Mouse (Mus musculus): ENCODE results near the gene Nalcn. TPM values are rescaled to one million over a fixed set of nuclear protein-coding genes. Genes with fewer than 3 reads are reported as not detected.
A peak's percentile ranks its signal among the peaks of the same experiment; 100 is the strongest.
"Not testable (repeated sequence)": the region's sequence is repeated elsewhere in the genome, so short reads cannot be mapped to it uniquely, and the experiment has no call there.

Nalcn gene
- 0.27 and 0.32 TPM in 2 replicates for polyA plus RNA-seq (2015; fragmentation: Nextera tagmentation; extraction: Ambion mirVana)

DNA sequence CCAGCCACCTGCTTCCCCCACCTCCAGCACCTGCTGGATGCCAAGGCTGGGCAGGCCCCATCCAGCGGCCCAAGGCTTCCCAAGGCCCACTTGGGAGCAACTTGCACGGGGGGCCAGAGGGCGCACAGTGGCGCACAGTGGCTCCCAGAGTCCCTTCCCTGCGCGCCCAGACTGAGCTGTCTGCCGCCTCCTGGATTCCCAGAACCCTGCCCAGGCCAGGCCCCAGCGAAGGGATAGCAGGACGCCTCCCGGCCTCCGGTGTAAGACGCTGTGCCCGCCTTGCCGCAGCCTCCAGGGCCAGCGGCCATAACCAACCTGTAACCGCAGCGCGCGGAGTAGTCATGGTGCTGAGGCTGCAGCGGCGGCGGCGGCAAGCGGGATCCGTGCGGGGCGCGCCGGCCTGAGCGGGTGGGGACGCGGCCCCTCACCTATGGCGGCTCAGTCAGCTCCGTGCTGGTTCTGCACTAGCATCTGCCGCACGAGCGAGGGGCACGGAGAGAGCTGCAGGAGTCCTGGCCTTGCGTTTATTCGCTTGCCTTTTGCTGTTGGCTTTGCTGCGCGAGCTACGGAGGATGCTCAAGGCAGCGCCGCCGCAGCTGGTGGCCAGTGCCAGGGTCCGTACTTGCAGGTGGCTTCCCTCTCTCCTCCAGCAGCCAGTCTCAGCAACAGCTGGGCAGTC is at the start of gene Nalcn:
TSS of gene Nalcn (minus strand) at position 644 of the 679 bp plus-strand sequence.
- peak within 1 kb of the TSS; percentile 47 for H3K4me3 ChIP-seq (replicated peaks)
- peaks cover 19% of the 10 kb centered on the region for H3K27me3 ChIP-seq
- peaks cover 6% of the 10 kb centered on the region; the same call in 1 of the 2 replicates for H3K4me1 ChIP-seq
- peak within 1 kb of the TSS; percentile 87 for H3K4me2 ChIP-seq
- H3K36me3 ChIP-seq = no peaks in the 10 kb centered on the region
- H3K9me3 ChIP-seq (replicated peaks) = no peaks in the 10 kb centered on the region
- peak within 1 kb of the TSS; percentile 29; the same call in 1 of the 2 replicates for H3K9ac ChIP-seq
- peak; percentile 89 for ATAC-seq (replicated peaks; ENCODE audit: low FRiP score)
- 2% methylated on average over 47 of the region's 47 CpGs for WGBS
- H3K27ac ChIP-seq = no peak within 1 kb of the TSS

DNA sequence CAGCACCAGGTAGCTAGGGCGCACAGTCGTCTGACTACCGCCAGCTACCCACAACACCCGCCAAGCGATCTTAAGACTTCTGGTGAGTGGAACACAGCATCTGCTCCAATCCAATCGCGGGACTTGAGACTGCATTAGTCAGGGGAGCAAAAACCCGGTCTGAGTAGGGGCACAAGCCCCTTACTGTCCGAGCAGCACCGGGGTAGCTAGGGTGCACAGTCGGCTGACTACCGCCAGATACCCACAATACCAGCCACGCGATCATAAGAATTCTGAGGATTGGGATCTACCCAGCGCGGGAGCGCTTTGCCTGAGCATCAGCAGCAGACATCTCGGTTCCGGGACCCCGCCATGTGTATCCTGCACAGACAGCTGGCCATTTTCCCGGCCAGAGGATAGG is 44.1 kb upstream of the Nalcn start:
- not testable (repeated sequence) for H3K9me3 ChIP-seq (replicated peaks); H3K4me1 ChIP-seq; H3K9ac ChIP-seq; ATAC-seq (replicated peaks; ENCODE audit: low FRiP score); H3K27me3 ChIP-seq; H3K4me2 ChIP-seq; H3K4me3 ChIP-seq (replicated peaks); H3K36me3 ChIP-seq; H3K27ac ChIP-seq
- WGBS = 83% methylated on average over 21 of the region's 21 CpGs

DNA sequence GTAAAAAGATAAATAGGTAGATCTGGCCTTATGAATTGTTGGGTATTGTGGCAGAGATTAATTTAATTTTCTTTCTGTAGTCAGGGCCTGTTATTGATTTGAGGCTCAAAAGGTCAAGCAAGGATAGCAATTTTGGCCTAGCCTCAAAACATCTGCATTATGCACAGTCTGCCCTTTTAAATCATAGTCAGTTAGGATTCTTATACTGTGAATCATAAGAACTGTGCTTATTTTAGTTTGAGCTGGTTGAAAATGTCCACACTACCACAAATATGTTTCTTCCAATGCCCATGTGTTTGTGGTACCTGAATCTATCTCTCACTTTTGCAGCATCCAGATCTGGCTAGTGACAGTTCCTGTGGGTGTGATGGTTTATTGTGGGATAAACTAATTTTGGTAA is 37.5 kb upstream of the Nalcn start:
- Histone ChIP-seq H3K9ac (no peak overlapping the region), H3K9me3 (replicated peaks) (no peaks in the 10 kb centered on the region), H3K36me3 (no peaks in the 10 kb centered on the region), H3K4me3 (replicated peaks) (no peak overlapping the region), H3K4me1 (peaks cover 4% of the 10 kb centered on the region; the same call in 1 of the 2 replicates), H3K27ac (no peak overlapping the region), H3K27me3 (no peaks in the 10 kb centered on the region), H3K4me2 (no peak overlapping the region)
- no peak for ATAC-seq (replicated peaks; ENCODE audit: low FRiP score)

DNA sequence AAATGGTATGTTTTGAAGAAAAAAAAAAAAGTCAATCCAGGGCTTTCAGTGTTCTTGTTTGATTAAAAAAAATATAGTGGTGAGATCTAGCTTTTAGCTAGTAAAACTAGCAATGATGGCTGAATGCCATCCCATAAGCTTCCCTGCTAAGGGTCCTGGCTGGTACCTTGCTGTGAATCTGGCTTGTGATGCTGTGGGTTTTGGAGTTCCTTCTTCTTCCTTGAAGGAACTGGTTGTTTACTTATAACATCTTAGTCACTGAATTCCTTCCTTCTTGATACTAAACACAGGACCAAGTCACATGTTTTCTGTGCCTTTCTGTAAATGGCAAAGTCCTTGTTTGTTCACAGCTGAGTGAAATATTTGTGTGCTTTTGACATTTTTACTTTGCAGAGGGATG is 36.3 kb upstream of the Nalcn start:
- H3K9ac ChIP-seq = no peak overlapping the region
- H3K27me3 ChIP-seq = no peaks in the 10 kb centered on the region
- no peak overlapping the region for H3K4me3 ChIP-seq (replicated peaks)
- no peaks in the 10 kb centered on the region for H3K9me3 ChIP-seq (replicated peaks)
- peaks cover 4% of the 10 kb centered on the region; the same call in 1 of the 2 replicates for H3K4me1 ChIP-seq
- no peaks in the 10 kb centered on the region for H3K36me3 ChIP-seq
- H3K27ac ChIP-seq = no peak overlapping the region
- ATAC-seq (replicated peaks; ENCODE audit: low FRiP score) = no peak
- H3K4me2 ChIP-seq = no peak overlapping the region

DNA sequence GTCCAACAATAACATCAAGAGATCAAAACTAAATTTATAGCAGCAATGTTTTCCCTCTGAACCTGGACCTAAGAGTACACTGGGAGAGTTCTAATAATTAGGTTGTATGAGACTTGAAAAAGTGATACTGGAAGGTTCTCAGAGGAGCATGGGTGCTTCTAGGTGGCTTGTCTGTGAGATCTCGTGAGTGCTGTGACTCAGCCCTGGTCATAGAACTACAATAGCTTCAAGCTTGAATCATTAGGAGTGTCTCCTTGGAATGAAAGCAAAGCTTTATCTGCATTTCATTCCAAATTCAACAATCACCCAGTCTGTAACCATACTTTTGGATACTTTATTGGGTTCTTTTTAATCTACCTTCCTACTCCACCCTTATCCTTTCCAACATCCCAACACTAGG is 35.4 kb upstream of the Nalcn start:
- WGBS = 57% methylated on average over 1 of the region's 1 CpGs
- no peak overlapping the region for H3K4me3 ChIP-seq (replicated peaks)
- no peaks in the 10 kb centered on the region for H3K9me3 ChIP-seq (replicated peaks)
- no peak for ATAC-seq (replicated peaks; ENCODE audit: low FRiP score)
- no peak overlapping the region for H3K4me2 ChIP-seq
- no peaks in the 10 kb centered on the region for H3K27me3 ChIP-seq
- H3K36me3 ChIP-seq = no peaks in the 10 kb centered on the region
- no peak overlapping the region for H3K27ac ChIP-seq
- H3K4me1 ChIP-seq = peaks cover 4% of the 10 kb centered on the region; the same call in 1 of the 2 replicates
- no peak overlapping the region for H3K9ac ChIP-seq

DNA sequence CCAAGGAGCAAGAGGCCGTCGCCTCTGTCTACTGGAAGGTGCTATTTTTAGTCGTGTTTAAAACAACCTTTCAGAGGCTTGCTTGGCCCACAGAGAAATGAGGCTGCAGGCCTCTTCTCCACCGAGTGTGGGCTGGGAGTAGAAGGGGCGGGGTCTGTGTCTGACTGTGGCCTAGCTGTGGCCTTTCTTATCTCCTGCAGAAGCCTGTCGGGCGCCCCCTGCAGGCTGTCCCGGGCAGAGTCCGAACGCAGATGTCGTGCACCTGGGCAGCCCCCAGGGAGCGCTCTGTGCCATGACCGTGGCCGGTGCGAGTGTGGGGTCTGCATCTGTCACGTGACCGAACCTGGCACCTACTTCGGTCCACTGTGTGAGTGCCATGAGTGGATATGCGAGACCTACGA is 34.1 kb upstream of the Nalcn start:
- H3K9me3 ChIP-seq (replicated peaks) = no peaks in the 10 kb centered on the region
- H3K4me3 ChIP-seq (replicated peaks) = no peak overlapping the region
- peak; percentile 89 for ATAC-seq (replicated peaks; ENCODE audit: low FRiP score)
- no peaks in the 10 kb centered on the region for H3K36me3 ChIP-seq
- peaks cover 4% of the 10 kb centered on the region; the same call in 1 of the 2 replicates for H3K4me1 ChIP-seq
- WGBS = 23% methylated on average over 20 of the region's 20 CpGs
- H3K27me3 ChIP-seq = no peaks in the 10 kb centered on the region
- peak overlapping the region; percentile 27 for H3K4me2 ChIP-seq
- H3K27ac ChIP-seq = no peak overlapping the region
- H3K9ac ChIP-seq = no peak overlapping the region

DNA sequence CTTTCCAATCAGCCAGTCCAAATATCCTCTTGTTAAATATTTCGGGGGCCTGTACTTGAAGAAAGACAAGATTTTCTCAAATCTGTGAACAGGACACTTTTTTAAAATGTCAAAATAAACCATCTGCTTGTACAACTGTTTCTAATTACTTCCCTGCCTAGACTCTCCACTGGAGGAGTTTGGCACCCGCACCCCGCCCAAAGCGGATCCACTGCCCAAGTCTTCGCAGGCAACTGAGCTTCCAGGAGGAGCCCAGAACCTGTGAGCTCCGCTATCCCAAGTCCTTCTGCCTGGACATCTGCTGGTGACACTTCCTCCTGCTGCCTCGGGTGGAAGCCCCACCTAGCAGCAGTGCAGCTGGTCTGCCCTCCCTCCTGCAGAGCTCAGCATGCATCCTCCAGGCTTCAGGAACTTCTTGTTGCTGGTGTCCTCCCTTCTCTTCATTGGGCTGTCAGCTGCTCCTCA is 33.0 kb upstream of the Nalcn start, which contains the start of gene Itgbl1:
TSS of gene Itgbl1 (plus strand) at position 51 of the 465 bp plus-strand sequence.
- no peaks in the 10 kb centered on the region for H3K9me3 ChIP-seq (replicated peaks)
- no peak within 1 kb of the TSS for H3K9ac ChIP-seq
- WGBS = 37% methylated on average over 7 of the region's 7 CpGs
- H3K4me3 ChIP-seq (replicated peaks) = no peak within 1 kb of the TSS
- no peak for ATAC-seq (replicated peaks; ENCODE audit: low FRiP score)
- H3K27me3 ChIP-seq = no peaks in the 10 kb centered on the region
- H3K4me2 ChIP-seq = no peak within 1 kb of the TSS
- H3K4me1 ChIP-seq = peaks cover 4% of the 10 kb centered on the region; the same call in 1 of the 2 replicates
- H3K36me3 ChIP-seq = no peaks in the 10 kb centered on the region
- H3K27ac ChIP-seq = no peak within 1 kb of the TSS

DNA sequence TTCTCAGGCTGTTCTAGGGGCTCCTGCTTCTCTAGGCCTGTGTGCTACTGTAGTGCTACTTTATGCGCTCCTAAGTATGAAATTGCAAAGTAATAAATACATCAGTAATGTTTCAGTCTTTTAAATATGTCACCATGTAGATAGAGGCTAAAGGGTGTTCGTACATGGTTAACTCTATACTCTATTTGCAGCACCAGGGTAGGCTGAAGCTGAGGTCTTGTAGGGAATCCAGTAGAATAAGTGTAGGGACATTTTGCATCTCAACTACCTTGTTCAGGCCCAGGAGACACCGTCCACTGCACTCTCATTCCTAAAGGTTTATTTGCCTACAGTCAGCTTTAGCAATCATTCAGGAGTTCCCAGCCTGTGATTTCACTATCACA is 227 bp upstream of the Nalcn start:
- WGBS = 62% methylated on average over 3 of the region's 3 CpGs
- Histone ChIP-seq H3K4me3 (replicated peaks) (peak overlapping the region; percentile 47), H3K27ac (no peak overlapping the region), H3K27me3 (peaks cover 19% of the 10 kb centered on the region), H3K4me2 (peak overlapping the region; percentile 87), H3K9ac (0 out of 2 replicates have a peak overlapping the region, but pooled peaks have one; percentile 29), H3K36me3 (no peaks in the 10 kb centered on the region), H3K9me3 (replicated peaks) (no peaks in the 10 kb centered on the region), H3K4me1 (peaks cover 6% of the 10 kb centered on the region; the same call in 1 of the 2 replicates)
- no peak for ATAC-seq (replicated peaks; ENCODE audit: low FRiP score)

DNA sequence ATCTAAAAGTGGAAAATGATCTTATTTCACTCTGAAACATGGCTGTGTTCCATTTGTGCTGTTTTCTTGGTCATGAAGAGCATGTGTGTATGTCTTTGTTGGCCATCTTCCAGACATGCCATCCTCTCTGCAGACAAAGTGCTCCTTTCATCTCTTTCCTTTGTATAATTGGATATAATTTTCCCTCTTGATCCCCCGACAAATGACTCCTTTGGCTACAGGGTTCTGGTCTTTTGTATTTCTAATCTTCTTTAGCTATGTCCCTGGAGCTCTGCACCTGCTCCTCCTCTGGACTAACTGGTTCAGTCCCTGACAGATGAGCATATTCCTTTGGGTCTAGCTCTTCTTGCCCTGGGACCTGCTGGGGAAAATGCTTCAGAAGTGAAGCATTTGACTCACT is 4.0 kb downstream of the Nalcn start:
- Histone ChIP-seq H3K27me3 (peaks cover 19% of the 10 kb centered on the region), H3K4me2 (no peak overlapping the region), H3K4me3 (replicated peaks) (no peak overlapping the region), H3K9ac (no peak overlapping the region), H3K4me1 (peaks cover 6% of the 10 kb centered on the region; the same call in 1 of the 2 replicates), H3K9me3 (replicated peaks) (no peaks in the 10 kb centered on the region), H3K36me3 (no peaks in the 10 kb centered on the region), H3K27ac (no peak overlapping the region)
- WGBS = 60% methylated on average over 1 of the region's 1 CpGs
- no peak for ATAC-seq (replicated peaks; ENCODE audit: low FRiP score)

DNA sequence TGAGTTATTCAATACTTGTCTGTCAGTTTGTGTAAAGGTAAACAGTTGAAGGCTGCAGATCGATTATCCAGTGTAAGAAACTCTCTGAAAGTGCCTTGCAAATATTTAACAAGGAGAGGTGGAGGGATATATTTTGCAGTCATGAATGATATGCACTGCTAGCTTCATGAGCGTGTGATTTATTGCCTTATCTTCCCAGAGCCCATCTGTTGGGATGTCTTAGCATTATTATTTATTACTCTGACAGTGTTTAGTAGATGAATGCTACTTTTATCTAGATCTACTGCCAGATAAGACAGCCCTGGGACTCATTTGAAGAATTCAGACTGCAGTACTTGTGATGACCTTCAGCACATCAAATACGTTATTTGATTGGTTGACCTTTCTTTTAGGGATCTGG is 31.7 kb downstream of the Nalcn start:
- no peak overlapping the region for H3K4me3 ChIP-seq (replicated peaks)
- H3K9ac ChIP-seq = no peak overlapping the region
- no peak for ATAC-seq (replicated peaks; ENCODE audit: low FRiP score)
- no peak overlapping the region for H3K27ac ChIP-seq
- WGBS = 55% methylated on average over 3 of the region's 3 CpGs
- H3K27me3 ChIP-seq = no peaks in the 10 kb centered on the region
- H3K4me1 ChIP-seq = no peaks in the 10 kb centered on the region
- H3K4me2 ChIP-seq = no peak overlapping the region
- no peaks in the 10 kb centered on the region for H3K9me3 ChIP-seq (replicated peaks)
- H3K36me3 ChIP-seq = no peaks in the 10 kb centered on the region

DNA sequence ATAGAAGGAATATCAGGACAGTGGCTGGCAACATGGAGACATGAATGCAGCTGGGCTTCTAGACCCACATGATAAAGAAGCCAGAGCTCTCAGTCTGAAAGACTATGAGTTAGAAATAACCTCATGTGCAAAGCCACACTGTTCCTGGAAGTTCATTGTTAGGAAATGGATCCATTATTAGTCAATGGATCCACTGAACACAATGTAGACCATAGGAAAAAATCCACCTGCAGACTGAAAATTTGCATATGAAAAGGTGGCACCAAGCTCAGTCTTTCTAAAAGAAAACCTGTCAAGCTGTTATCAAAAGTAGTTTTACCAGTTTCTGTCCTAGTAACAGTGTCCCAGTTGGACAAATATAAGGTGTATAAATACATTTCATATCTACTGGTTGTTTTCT is 39.5 kb downstream of the Nalcn start:
- H3K9me3 ChIP-seq (replicated peaks) = no peaks in the 10 kb centered on the region
- H3K9ac ChIP-seq = no peak overlapping the region
- no peak overlapping the region for H3K4me2 ChIP-seq
- H3K27ac ChIP-seq = no peak overlapping the region
- H3K27me3 ChIP-seq = no peaks in the 10 kb centered on the region
- no peak for ATAC-seq (replicated peaks; ENCODE audit: low FRiP score)
- H3K36me3 ChIP-seq = no peaks in the 10 kb centered on the region
- no peak overlapping the region for H3K4me3 ChIP-seq (replicated peaks)
- no peaks in the 10 kb centered on the region for H3K4me1 ChIP-seq

DNA sequence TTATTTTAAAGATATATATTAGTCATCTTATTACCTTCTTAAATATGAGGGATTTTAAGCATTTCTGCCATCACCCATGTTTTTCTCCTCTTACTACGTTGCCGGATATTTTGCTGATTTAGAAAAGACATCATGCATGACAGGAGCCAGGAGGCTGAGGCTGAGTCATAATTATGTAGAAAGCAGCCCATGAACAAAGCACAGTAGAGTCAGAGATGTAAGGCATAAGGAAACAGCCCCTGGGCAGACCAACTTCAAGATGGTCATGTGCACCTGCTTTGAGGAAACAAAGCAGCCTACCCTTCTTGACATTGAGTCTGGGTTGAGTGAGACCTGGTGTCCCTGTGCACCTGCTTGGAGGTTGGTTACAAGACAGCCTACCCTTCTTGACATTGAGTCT is 44.5 kb downstream of the Nalcn start:
- no peaks in the 10 kb centered on the region for H3K9me3 ChIP-seq (replicated peaks)
- H3K27ac ChIP-seq = no peak overlapping the region
- no peak overlapping the region for H3K4me3 ChIP-seq (replicated peaks)
- H3K9ac ChIP-seq = no peak overlapping the region
- H3K4me2 ChIP-seq = no peak overlapping the region
- 67% methylated on average over 2 of the region's 2 CpGs for WGBS
- no peak for ATAC-seq (replicated peaks; ENCODE audit: low FRiP score)
- H3K27me3 ChIP-seq = no peaks in the 10 kb centered on the region
- no peaks in the 10 kb centered on the region for H3K4me1 ChIP-seq
- H3K36me3 ChIP-seq = no peaks in the 10 kb centered on the region

DNA sequence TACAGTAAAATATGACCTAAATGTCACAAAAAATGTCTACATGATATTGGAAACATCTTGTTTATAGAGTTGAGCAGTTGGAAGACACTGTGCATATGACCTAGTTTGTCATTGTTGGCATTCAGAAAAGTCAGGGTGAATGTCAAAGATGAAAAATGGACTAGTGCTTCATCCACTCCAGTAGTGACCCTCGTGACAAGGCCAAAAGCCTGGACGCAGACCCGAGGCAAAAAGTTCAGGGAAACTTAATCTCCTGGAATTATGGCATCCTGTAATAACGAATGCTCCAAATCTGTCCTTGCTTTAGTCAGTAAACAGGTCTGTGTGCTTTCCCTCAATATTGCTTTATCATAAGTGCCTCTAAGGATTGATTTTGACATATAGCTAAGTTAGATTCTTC is 51.6 kb downstream of the Nalcn start:
- no peak overlapping the region for H3K4me3 ChIP-seq (replicated peaks)
- no peaks in the 10 kb centered on the region for H3K4me1 ChIP-seq
- H3K36me3 ChIP-seq = no peaks in the 10 kb centered on the region
- H3K27ac ChIP-seq = no peak overlapping the region
- 79% methylated on average over 4 of the region's 4 CpGs for WGBS
- H3K9me3 ChIP-seq (replicated peaks) = no peaks in the 10 kb centered on the region
- H3K27me3 ChIP-seq = no peaks in the 10 kb centered on the region
- H3K4me2 ChIP-seq = no peak overlapping the region
- H3K9ac ChIP-seq = no peak overlapping the region
- no peak for ATAC-seq (replicated peaks; ENCODE audit: low FRiP score)
